Mouse (Mus musculus): ENCODE results near the gene Efcab9. TPM values are rescaled to one million over a fixed set of nuclear protein-coding genes. Genes with fewer than 3 reads are reported as not detected.
"Not testable (repeated sequence)": the region's sequence is repeated elsewhere in the genome, so short reads cannot be mapped to it uniquely, and the experiment has no call there.

The Efcab9 gene
- total and polyA plus RNA-seq, 3 experiments: 0.66 to 1.8 TPM; not detected in 1

DNA sequence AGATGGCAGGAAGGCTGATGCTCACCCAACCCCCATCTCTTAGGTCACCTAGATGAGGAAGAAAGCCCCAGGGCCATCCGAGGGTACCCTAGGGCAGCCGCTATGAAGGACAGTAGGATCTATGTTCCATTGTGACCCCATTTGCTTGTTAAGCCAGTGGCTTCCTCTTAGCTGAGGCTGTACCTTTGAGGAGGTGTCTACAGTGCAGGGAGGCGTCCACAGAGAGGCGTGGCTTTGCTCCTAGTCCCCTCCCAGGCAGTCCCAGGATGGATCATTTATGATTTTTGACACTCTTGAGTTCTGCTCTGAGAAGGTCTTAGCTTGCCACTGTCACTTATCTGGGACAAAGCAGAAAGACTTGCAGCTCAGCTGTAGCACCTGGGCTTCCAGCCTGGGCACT lies 7.0 kb upstream of the Efcab9 start:
- no peak for DNase-seq

DNA sequence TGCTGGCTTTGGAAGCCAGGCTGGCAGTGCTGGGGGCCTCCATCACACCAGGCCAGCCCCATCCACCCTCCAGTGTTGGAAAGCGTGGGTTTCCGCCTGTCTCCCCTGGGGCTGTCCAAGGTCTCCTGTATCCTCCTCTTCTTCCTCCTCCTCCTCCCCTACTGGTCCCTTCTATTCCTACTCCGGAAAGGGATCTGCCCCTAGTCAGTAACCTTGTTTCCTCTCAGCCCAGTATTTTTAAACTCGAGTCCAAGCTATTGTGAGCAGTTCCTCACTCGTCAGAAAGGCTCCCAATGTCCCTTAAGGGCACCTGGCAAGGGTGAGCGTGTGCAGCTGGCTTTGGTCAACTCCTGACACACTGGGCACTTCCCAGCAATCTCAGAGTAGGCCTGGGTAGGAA lies 6.6 kb upstream of the Efcab9 start:
- peak; percentile 43 for DNase-seq

DNA sequence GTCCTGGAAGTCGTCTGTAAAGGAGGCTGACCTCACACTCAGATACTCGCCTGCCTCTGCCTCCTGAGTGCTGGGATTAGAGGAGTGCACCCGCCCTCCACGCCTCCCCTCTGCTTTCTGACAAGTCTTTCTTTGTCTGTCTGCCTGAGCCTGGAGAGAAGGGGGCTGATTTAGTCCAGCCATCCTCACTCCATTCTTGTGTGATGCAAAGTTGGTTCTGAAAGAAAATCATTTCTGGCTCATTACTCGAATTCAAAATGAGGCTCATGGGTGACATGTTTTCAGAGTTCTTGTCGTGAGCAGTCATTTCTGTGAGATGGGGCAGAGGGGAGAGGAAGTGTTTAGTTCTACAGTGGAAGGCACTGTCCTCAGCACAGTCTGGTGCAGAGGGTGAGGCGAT lies 5.1 kb upstream of the Efcab9 start:
- DNase-seq: no peak

- DNase-seq: no peak
Measured at GRCm38 (mm10) chr11:32535646-32536045, 3.8 kb upstream of the Efcab9 start.

- no peak for DNase-seq
Measured at GRCm38 (mm10) chr11:32534453-32535075, 2.7 kb upstream of the Efcab9 start.

DNA sequence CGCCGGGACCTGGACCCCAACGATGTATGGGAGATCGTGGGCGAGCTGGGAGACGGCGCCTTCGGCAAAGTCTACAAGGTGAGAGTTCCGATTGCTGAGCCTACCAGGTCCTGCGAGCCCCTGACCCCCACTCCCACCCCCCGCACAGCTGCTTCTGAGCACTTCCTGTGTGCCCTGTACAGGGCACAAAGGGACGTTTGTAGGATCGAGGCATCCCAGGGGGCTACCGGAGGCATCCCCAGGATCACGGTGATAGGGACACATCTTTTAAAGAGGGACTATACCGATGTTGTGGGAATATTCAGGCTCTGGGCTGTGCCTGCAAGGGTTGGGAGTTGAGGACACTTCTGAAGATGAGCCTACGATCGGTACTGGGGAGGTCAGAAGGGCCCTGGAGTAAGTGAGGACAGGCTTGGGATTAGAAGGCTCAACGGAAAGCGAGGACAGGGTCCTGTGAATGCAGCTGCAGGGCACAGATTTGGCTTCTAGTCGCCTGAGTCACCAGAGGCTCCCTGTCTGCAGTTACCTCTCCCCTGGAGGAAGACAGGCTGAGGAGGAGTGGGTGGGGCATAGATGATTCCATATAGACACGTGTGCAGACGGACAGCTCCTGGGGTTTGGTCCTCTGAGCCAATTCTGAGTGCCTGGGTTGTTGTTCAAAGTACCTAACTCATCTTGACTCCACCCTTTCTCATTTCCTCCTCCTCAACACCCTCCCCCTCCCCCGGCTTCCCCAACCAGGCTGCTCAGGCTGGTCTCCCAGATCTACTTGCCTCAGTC lies 1.8 kb upstream of the Efcab9 start:
- DNase-seq: peak; percentile 44

GRCm38 (mm10) chr11:32532765-32533481 lies 1.0 kb upstream of the Efcab9 start, which contains the start of gene Stk10:
Stk10 (plus strand) TSS chr11:32533305.
- peak; percentile 96 for DNase-seq

DNA sequence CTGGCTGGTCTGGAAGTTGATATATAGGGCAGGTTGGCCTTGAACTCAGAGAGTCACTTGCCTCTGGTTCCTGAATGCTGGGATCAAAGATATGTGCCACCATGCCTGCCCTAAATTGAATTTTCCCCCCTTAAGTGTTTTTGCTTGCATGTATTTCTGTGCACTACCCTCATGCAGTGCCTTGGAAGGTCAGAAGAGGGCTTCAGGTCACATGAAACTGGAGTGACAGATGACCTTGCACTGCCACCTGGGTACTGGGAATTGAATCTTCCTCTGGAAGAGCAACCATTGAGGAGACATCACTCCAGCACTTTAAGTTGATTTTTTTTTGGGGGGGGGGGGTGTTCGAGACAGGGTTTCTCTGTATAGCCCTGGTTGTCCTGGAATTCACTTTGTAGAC lies 1.7 kb downstream of the Efcab9 start:
- DNase-seq: no peak

DNA sequence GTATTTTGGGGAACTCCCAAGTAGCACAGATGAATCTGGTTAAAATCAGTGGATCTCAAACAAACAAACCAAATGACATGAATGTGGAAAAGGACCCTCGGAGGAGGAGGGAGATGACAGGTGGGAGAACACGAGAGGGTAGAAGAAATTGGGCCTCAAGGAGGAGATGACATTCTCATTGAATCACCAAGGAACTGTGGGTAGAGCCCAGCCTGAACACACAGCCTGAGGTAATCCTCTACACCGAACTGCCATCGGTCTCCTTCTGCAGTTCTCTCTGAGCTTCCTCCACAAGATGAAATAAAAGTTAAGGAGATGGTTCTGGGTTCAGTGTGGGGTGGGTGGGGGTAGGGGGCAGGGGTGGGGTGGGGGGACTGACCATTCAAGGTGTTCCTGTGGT lies 4.9 kb downstream of the Efcab9 start:
- DNase-seq: no peak

DNA sequence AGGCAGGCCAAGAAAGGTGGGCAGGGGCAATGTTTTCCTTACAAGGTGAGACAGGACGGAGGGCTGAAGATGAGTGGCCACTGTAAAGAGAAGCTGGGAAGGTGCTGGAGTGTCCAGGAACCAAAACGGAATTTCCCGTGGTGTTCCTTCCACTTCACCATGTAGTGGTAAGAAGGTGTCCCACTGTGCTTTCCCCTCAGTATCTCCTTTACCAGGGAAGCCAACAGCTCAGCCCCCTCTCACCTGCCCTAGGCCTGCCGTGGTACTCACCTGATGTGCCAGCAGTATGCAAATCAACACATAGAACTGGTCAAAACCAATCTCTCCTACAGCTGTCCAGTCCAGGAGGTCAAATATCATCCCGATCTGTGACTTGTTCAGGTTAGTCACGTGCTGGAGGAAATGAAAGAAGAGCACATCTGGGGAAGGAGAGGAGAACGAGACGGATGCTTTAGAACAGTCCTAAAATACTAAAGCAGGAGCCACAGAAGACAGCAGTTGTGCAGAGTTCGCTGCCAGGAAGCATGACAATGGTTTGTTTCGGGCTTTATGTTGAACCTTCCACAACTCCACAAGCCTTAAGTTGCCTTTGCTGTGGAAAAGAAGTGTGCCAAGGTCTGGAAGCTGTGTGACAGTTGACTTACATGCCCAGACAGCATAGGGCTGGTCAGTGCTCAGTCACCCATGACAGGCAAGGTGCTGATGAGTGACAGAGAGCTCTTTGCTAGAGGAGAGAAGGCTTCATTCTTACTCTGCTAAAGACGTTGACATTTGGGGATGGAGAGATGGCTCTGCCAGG lies 7.6 kb downstream of the Efcab9 start:
- no peak for DNase-seq

- no peak for DNase-seq
Measured at GRCm38 (mm10) chr11:32521246-32521645, 10.6 kb downstream of the Efcab9 start.

- DNase-seq: no peak
Measured at GRCm38 (mm10) chr11:32519354-32519753, 12.5 kb downstream of the Efcab9 start.

GRCm38 (mm10) chr11:32518770-32519169 lies 13.1 kb downstream of the Efcab9 start:
- no peak for DNase-seq

DNA sequence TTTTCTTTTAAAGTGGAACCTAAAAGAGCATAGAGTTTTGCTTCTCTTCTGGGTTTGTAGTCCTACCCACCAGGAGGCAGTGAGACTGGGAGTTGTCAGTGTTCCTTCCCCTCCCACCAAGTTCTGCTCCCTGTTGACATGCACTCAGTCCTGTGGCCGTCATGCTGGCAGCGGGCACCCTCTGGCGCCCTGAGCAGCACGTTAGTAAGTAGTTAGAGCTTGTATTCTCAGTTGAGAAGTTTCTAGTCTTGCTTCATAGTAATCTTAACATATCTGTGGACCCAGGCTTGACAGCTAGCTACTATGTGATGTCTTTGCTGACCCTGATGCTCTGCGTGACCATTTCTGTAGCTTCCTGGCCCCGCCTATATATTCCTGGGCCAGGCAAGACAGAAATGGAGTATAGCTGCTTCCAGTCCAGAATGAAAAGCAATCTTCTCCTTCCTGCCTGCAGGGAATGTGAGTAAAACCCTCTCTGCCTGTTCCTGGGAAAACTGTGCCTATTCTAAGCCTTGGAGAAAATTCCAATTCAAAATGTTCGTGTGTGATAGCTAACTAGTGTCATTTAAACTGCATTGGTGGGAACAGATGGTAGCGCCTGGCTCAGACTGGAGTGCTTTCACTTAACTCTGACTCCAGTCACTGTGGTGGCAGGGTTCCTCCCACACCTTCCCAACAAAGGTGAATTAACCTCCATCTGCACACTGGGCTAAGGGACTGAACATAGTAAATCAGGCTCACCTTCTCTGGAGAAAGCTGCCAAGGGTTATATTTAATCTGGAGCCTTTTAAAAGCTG lies 14.8 kb downstream of the Efcab9 start:
- DNase-seq: no peak

- no peak for DNase-seq
Measured at GRCm38 (mm10) chr11:32516091-32516490, 15.8 kb downstream of the Efcab9 start.

- DNase-seq: not testable (repeated sequence)
Measured at GRCm38 (mm10) chr11:32514853-32515252, 17.0 kb downstream of the Efcab9 start.

DNA sequence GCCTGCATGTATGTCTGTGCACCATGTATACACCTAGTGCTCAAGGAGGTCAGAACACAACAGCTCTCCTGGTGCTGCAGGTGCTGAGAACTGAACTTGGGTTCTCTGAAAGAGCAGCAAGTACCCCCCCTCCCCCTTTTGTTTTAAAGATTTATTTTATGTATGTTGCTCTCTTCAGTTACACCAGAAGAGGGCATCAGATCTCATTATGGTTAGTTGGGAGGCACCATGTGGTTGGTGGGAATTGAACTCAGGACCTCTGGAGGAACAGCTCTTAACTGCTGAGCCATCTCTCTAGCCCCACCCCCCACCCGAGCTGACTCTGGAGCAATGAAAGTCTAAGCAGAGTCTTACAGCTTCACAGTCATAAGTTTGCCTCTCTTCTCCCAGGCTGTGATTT lies 21.0 kb downstream of the Efcab9 start:
- DNase-seq: no peak

DNA sequence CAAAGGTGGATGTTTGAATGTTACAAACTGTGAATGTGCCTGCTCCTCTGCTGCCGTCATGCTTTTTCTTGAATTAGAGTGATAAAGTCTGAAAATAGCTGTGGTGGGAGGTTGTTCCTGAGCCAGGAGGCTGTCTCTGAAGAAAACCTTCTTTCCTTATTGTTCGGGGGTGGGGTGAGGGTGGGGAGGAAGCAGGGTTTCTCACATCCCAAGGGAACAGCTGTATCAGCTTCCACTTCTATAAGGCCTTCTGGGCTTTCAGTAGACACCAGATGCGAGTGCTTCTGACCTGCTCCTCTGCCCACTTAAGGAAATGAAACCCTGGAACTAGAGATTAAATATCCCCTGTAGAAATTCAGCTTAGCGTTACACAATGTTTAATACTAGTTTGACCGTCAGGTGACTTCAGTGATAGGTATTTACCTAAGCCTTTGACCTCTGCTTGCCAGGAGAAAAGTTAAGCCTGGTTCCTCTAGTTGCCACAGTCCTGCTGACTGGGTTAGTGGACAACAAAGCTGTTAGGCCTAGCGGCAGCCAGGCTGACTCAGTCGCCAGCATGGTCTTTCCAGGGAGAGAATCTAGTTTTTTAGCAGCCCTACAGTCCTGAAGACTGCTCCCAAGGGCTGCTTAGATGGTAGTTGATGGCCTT lies 26.7 kb downstream of the Efcab9 start:
- DNase-seq: no peak

DNA sequence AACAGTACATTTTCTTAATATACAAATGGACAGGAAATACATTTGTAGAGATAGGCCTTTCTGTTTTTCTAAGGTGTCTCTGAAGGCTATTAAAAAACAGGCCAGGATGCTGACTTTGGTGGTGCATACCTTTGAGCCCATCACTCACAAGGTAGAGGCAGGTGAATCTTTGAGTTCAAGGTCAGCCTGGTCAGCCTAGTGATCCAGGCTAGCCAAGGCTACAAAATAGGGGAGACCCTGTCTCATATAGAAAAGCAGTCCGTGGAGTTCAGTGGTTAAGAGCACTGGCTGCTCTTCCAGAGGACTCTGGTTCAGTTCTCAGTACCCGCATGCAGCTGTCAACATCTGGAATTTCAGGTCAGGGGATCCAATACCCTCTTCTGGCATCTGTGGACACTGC lies 28.2 kb downstream of the Efcab9 start:
- DNase-seq: no peak

- DNase-seq: no peak
Measured at GRCm38 (mm10) chr11:32499931-32500330, 31.9 kb downstream of the Efcab9 start.

Measured in adrenal gland, adult 2 months (tissue).